Mouse (Mus musculus): Measurements from ENCODE around the gene Gm20479. TPM values are rescaled to one million over a fixed set of nuclear protein-coding genes. Genes with fewer than 3 reads are reported as not detected.

Gene Gm20479
- total and polyA plus RNA-seq, 2 experiments from 2014 or later: not detected

DNA sequence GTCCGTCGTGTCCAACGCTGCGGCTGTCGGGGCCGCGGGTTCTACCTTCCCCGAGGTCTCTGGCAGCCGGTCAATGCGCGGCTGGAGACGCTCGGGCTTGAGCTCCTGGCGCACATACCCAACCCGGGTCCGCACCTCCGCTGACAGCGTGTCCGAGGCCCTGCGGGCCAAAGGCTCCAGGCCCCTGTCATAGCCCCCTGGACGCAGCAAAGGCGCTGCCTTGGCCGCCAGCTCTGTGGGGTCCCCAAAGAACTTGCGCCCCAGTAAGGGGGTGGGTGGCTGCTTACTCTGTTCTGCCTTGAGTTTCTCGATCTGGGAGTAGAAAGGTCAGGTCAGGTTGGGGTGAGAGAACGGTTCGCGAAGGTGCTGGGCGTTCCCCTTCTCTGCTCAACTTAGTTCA lies 7.2 kb upstream of the Gm20479 start:
- no peak for TF ChIP-seq CTCF (IDR thresholded peaks at IDR 0.05)
- no peak overlapping the region for H3K9ac ChIP-seq (replicated peaks; ENCODE audit: low read length, poor library complexity, severe bottlenecking)
- H3K27ac ChIP-seq (ENCODE audit: low read depth, low read length): no peak overlapping the region
- DNase-seq (ENCODE audit: low spot score) (no peak), ATAC-seq (ENCODE audit: low FRiP score) (no peak)
- no peaks in the 10 kb centered on the region for H3K9me3 ChIP-seq (ENCODE audit: low read length)
- WGBS: 11% methylated on average over 29 of the region's 29 CpGs
- peaks cover 25% of the 10 kb centered on the region for H3K36me3 ChIP-seq (ENCODE audit: insufficient read depth, low read length)
- H3K4me1 ChIP-seq (ENCODE audit: insufficient read depth, low read length): no peaks in the 10 kb centered on the region
- peaks cover 56% of the 10 kb centered on the region for H3K27me3 ChIP-seq (ENCODE audit: insufficient read depth, low read length)
- H3K4me2 ChIP-seq (ENCODE audit: low read depth, low read length, poor library complexity, severe bottlenecking): no peak overlapping the region
- no peak overlapping the region for H3K4me3 ChIP-seq (ENCODE audit: low read depth, low read length)

DNA sequence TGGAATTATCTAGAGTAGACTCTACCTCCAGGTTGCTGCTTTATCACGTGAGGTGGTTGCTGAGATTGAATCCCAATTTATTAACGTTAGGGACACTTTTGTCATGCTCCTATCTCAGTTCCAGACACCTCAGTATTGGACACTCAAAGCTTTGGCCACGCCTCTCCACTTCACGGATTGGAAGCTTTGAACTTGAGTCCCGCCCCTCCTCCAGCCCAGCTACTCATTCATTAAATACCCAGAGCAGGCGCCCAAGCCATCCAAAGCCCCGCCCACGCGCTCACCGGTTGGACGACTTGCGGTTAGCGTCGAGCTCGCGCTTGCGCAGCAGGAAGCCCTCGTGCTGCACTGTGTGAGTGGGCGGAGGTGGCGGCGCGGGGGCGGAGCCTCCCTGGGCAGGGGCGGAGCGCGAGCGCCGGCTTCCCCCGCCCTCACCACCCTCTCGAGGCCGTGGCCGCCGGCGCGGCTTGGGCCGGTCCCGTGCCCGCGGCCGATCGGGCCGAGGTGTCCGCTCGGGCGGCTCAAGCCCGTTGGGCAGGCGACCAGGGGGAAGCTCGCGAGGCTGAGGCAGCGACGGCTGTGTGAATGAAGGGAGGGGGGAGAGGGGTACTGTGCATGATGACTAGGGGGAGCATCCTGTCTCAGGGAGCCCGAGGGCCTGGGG lies 4.2 kb upstream of the Gm20479 start:
- Histone ChIP-seq H3K4me3 (ENCODE audit: low read depth, low read length) (peak overlapping the region; percentile 46), H3K36me3 (ENCODE audit: insufficient read depth, low read length) (peaks cover 8% of the 10 kb centered on the region; the same call in 1 of the 2 replicates), H3K4me1 (ENCODE audit: insufficient read depth, low read length) (no peaks in the 10 kb centered on the region; the same call in 1 of the 2 replicates), H3K4me2 (ENCODE audit: low read depth, low read length, poor library complexity, severe bottlenecking) (peak overlapping the region; percentile 76), H3K9ac (replicated peaks; ENCODE audit: low read length, poor library complexity, severe bottlenecking) (peak overlapping the region; percentile 63), H3K27me3 (ENCODE audit: insufficient read depth, low read length) (peaks cover 38% of the 10 kb centered on the region), H3K9me3 (ENCODE audit: low read length) (no peaks in the 10 kb centered on the region), H3K27ac (ENCODE audit: low read depth, low read length) (no peak overlapping the region)
- no peak for TF ChIP-seq CTCF (IDR thresholded peaks at IDR 0.05)
- ATAC-seq (ENCODE audit: low FRiP score) (peak; percentile 95), DNase-seq (ENCODE audit: low spot score) (peak; percentile 100)
- 0% methylated on average over 45 of the region's 52 CpGs for WGBS

DNA sequence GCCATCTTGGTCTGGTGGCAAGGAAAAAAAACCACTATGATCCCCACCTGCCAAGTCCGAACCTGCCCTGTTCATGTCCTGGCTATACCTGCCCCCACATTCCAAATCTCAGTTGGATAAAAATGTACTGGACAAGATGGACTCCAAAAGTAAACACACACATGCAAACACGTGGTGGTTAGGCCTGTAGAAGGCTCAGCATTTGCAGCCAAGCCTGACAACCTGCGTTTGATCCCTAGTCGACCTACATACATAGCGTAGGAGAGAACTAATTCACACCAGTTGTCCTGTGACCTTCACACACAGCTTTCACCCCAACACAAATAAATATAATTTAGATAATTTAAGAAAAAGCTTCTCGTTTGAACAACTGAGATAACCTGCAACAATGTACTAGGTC lies 3.5 kb upstream of the Gm20479 start:
- TF ChIP-seq CTCF (IDR thresholded peaks at IDR 0.05): no peak
- Histone ChIP-seq H3K4me1 (ENCODE audit: insufficient read depth, low read length) (no peaks in the 10 kb centered on the region; the same call in 1 of the 2 replicates), H3K27ac (ENCODE audit: low read depth, low read length) (no peak overlapping the region), H3K9ac (replicated peaks; ENCODE audit: low read length, poor library complexity, severe bottlenecking) (no peak overlapping the region), H3K4me3 (ENCODE audit: low read depth, low read length) (peak overlapping the region; percentile 46; the same call in 1 of the 2 replicates), H3K27me3 (ENCODE audit: insufficient read depth, low read length) (peaks cover 32% of the 10 kb centered on the region), H3K36me3 (ENCODE audit: insufficient read depth, low read length) (peaks cover 5% of the 10 kb centered on the region; the same call in 1 of the 2 replicates), H3K4me2 (ENCODE audit: low read depth, low read length, poor library complexity, severe bottlenecking) (peak overlapping the region; percentile 76), H3K9me3 (ENCODE audit: low read length) (no peaks in the 10 kb centered on the region)
- DNase-seq (ENCODE audit: low spot score) (no peak), ATAC-seq (ENCODE audit: low FRiP score) (no peak)
- WGBS: 56% methylated on average over 6 of the region's 6 CpGs

DNA sequence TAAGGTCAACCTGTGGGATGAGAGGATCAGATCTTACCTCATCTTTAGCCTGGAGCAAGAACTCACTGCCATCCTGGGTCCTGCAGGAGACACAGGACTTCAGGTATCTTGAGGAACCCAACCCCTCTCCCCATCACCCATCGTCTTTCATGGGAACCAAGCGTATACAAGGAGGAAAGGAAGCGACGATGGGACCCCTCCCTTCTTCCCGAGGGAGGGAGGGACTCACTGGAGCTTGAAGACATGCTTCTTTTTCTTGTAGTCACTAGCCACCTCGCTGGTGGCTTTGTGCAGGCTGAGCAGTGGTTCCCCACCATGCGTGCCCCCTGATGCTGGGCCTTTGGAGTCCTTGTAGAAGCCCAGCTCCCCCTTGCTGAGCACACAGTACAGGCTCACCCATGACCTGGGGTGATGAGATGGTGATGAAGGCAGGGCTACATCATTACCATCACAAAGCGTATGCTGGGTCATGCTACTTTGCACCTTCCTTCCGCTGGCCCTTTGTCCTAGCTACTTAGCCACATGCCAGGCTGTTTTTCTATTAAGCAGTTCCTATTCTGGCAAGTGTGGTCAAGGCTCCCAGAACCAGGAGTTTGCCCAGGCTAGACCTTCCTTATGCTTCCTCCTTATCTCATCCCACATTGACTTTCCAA lies 2.6 kb upstream of the Gm20479 start:
- DNase-seq (ENCODE audit: low spot score) (no peak), ATAC-seq (ENCODE audit: low FRiP score) (no peak)
- no peak for TF ChIP-seq CTCF (IDR thresholded peaks at IDR 0.05)
- 88% methylated on average over 9 of the region's 9 CpGs for WGBS
- Histone ChIP-seq H3K4me1 (ENCODE audit: insufficient read depth, low read length) (no peaks in the 10 kb centered on the region; the same call in 1 of the 2 replicates), H3K4me2 (ENCODE audit: low read depth, low read length, poor library complexity, severe bottlenecking) (no peak overlapping the region), H3K36me3 (ENCODE audit: insufficient read depth, low read length) (peaks cover 5% of the 10 kb centered on the region; the same call in 1 of the 2 replicates), H3K9me3 (ENCODE audit: low read length) (no peaks in the 10 kb centered on the region), H3K27me3 (ENCODE audit: insufficient read depth, low read length) (peaks cover 22% of the 10 kb centered on the region), H3K4me3 (ENCODE audit: low read depth, low read length) (no peak overlapping the region), H3K27ac (ENCODE audit: low read depth, low read length) (no peak overlapping the region), H3K9ac (replicated peaks; ENCODE audit: low read length, poor library complexity, severe bottlenecking) (no peak overlapping the region)

DNA sequence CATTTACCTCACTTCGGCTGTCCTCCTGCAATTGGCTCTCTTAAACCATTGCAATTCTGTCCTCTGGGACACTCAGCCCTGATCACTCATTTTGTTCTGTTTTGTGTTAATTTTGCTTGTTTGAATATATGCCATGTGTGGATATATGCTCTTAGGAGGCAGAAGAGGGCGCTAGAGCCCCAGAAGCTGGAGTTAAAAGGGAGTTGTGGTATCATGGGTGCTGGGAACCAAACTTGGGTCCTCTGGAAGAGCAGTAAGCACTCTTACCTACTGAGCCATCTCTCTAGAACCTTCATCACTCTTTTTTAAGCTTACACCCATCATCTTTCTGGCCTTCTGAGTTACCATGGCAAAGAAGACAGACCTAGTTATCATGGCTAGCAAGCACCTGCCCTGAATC lies 1.9 kb upstream of the Gm20479 start:
- Histone ChIP-seq H3K9me3 (ENCODE audit: low read length) (no peaks in the 10 kb centered on the region), H3K27me3 (ENCODE audit: insufficient read depth, low read length) (peaks cover 16% of the 10 kb centered on the region), H3K4me1 (ENCODE audit: insufficient read depth, low read length) (peaks cover 4% of the 10 kb centered on the region; the same call in 1 of the 2 replicates), H3K4me3 (ENCODE audit: low read depth, low read length) (no peak overlapping the region), H3K4me2 (ENCODE audit: low read depth, low read length, poor library complexity, severe bottlenecking) (no peak overlapping the region), H3K36me3 (ENCODE audit: insufficient read depth, low read length) (peaks cover 3% of the 10 kb centered on the region; the same call in 1 of the 2 replicates), H3K9ac (replicated peaks; ENCODE audit: low read length, poor library complexity, severe bottlenecking) (no peak overlapping the region), H3K27ac (ENCODE audit: low read depth, low read length) (no peak overlapping the region)
- WGBS: 74% methylated on average over 2 of the region's 2 CpGs
- 0 out of 2 replicates have a peak, but pooled peaks have one; percentile 19 for TF ChIP-seq CTCF (IDR thresholded peaks at IDR 0.05)
- no peak for DNase-seq (ENCODE audit: low spot score)
- no peak for ATAC-seq (ENCODE audit: low FRiP score)

DNA sequence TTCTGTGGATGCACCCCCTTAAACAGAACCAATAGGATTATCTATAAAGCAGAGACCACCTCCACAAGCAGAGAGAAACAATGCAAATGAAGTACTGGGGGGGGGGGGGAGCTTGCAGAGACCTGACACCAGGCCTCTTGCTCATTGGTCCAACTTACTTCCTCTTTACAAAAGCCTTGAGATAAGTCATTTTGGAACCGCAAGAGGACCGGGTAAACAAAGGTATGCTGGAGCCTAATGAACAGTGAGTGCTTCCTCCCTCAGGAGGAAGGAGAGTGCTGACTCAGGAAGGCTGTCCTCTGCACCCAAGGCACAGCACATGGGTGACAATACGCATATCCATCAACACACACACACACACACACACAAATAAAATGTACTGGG lies 368 bp upstream of the Gm20479 start:
- no peak for DNase-seq (ENCODE audit: low spot score)
- Histone ChIP-seq H3K9ac (replicated peaks; ENCODE audit: low read length, poor library complexity, severe bottlenecking) (no peak overlapping the region), H3K27me3 (ENCODE audit: insufficient read depth, low read length) (peaks cover 8% of the 10 kb centered on the region; the same call in 1 of the 2 replicates), H3K27ac (ENCODE audit: low read depth, low read length) (no peak overlapping the region), H3K36me3 (ENCODE audit: insufficient read depth, low read length) (peaks cover 3% of the 10 kb centered on the region; the same call in 1 of the 2 replicates), H3K4me1 (ENCODE audit: insufficient read depth, low read length) (peaks cover 4% of the 10 kb centered on the region; the same call in 1 of the 2 replicates), H3K4me3 (ENCODE audit: low read depth, low read length) (no peak overlapping the region), H3K9me3 (ENCODE audit: low read length) (no peaks in the 10 kb centered on the region), H3K4me2 (ENCODE audit: low read depth, low read length, poor library complexity, severe bottlenecking) (no peak overlapping the region)
- ATAC-seq (ENCODE audit: low FRiP score): no peak
- WGBS: 25% methylated on average over 3 of the region's 3 CpGs
- no peak for TF ChIP-seq CTCF (IDR thresholded peaks at IDR 0.05)

Measured in midbrain, postnatal 0 days (tissue).